In the genomic region with DNA sequence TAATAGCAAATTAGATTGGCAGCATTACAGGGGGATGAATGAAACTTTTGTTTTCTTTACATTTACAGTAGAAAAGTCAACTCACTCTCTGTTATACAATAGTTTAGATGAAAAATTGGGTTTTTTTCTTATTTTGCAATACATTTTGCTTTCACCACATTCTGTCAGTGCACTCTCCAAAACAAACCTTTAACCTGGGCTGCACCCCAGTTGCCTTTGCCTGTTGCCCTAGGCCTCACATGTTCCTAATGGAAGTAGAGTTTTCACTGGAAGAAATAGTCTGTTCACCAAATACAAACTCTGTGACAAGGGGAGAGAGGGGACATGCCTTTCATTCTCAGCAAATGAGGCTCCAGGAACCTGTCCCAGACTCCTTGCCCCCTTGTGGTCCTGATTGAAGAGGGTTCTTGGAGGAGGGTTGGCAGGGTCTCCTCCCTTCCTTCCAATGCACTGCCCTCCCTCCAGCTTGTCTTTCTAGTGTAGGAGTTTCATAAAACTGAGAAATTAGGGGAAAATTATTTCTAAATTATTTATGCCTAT, we compare ENCODE assay signal across 19 mouse cellular contexts.
DNase-seq lines count a peak whose midpoint lies in the region; ATAC-seq and TF ChIP-seq lines count a peak whose summit lies in the region.
"Had no signal": no experiment of that assay in that cellular context is flagged by ENCODE, and none has a peak within 500 bp of the region (broad histone marks: within the 10 kb centered on the region; RNA-seq: fewer than 3 reads in every experiment).

No protein-coding gene starts in this region.

- H3K9ac ChIP-seq in hindbrain, embryonic 13.5 days = no peak overlapping the region
- no peak overlapping the region for H3K9ac ChIP-seq in hindbrain, embryonic 12.5 days
- no peak overlapping the region for H3K9ac ChIP-seq in lung, postnatal 0 days (replicated peaks; ENCODE audit: low read depth)
- H3K9ac ChIP-seq: embryonic facial prominence, embryonic 15.5 days; hindbrain, embryonic 14.5 days; intestine, embryonic 15.5 days had no signal

- no peaks in the 10 kb centered on the region for H3K4me1 ChIP-seq in hindbrain, embryonic 13.5 days (replicated peaks)
- H3K4me1 ChIP-seq in hindbrain, embryonic 12.5 days = no peaks in the 10 kb centered on the region
- H3K4me1 ChIP-seq in lung, postnatal 0 days (ENCODE audit: insufficient read depth, low read depth, low read length) = no peaks in the 10 kb centered on the region
- H3K4me1 ChIP-seq: embryonic facial prominence, embryonic 15.5 days; forebrain, embryonic 10.5 days; intestine, embryonic 15.5 days had no signal

- 0 out of 2 replicates have a peak overlapping the region, but pooled peaks have one; percentile 18 for H3K27ac ChIP-seq in hindbrain, embryonic 13.5 days
- no peak overlapping the region for H3K27ac ChIP-seq in hindbrain, embryonic 12.5 days
- no peak overlapping the region for H3K27ac ChIP-seq in lung, postnatal 0 days (ENCODE audit: low read length)
- H3K27ac ChIP-seq: embryonic facial prominence, embryonic 15.5 days; forebrain, embryonic 10.5 days; hindbrain, embryonic 14.5 days; intestine, embryonic 15.5 days had no signal

- no peak overlapping the region for H3K4me2 ChIP-seq in hindbrain, embryonic 13.5 days
- no peak overlapping the region for H3K4me2 ChIP-seq in hindbrain, embryonic 12.5 days (replicated peaks)
- H3K4me2 ChIP-seq in lung, postnatal 0 days (replicated peaks; ENCODE audit: low read depth, low read length) = no peak overlapping the region
- H3K4me2 ChIP-seq: embryonic facial prominence, embryonic 15.5 days; hindbrain, embryonic 14.5 days; intestine, embryonic 15.5 days had no signal

- no peak overlapping the region for H3K4me3 ChIP-seq in hindbrain, embryonic 13.5 days
- H3K4me3 ChIP-seq in hindbrain, embryonic 12.5 days = no peak overlapping the region
- no peak overlapping the region for H3K4me3 ChIP-seq in lung, postnatal 0 days (ENCODE audit: low read depth, low read length)
- H3K4me3 ChIP-seq: embryonic facial prominence, embryonic 15.5 days; erythroblast, embryonic 14.5 days; forebrain, embryonic 10.5 days; intestine, embryonic 15.5 days had no signal

- no peak for TF ChIP-seq POLR2A in brain, embryonic 14.5 days (IDR thresholded peaks at IDR 0.05; ENCODE audit: borderline replicate concordance, extremely low read depth, insufficient read depth, insufficient read length, poor library complexity, severe bottlenecking)

- H3K9me3 ChIP-seq in hindbrain, embryonic 13.5 days = no peaks in the 10 kb centered on the region
- H3K9me3 ChIP-seq in hindbrain, embryonic 12.5 days (replicated peaks) = no peaks in the 10 kb centered on the region
- no peaks in the 10 kb centered on the region for H3K9me3 ChIP-seq in lung, postnatal 0 days (ENCODE audit: low read length)
- H3K9me3 ChIP-seq: embryonic facial prominence, embryonic 15.5 days; forebrain, embryonic 10.5 days; intestine, embryonic 15.5 days had no signal

- no peak for DNase-seq in lung, postnatal 0 days (ENCODE audit: low spot score)
- no peak for DNase-seq in lung, adult 18-20 months
- peak; percentile 66 for DNase-seq in brain, embryonic 14.5 days (ENCODE audit: low read depth)
- no peak for DNase-seq in thymus, postnatal 14 days
- DNase-seq: adrenal gland, postnatal 10 days; cerebellum, adult 18-20 months; cerebellum, adult 9-11 months; cerebellum, postnatal 36 days; gastrocnemius, postnatal 10 days; heart, postnatal 10 days; heart, postnatal 4 days had no signal

- no peak for ATAC-seq in hindbrain, embryonic 13.5 days (ENCODE audit: low FRiP score)
- ATAC-seq in hindbrain, embryonic 12.5 days (ENCODE audit: low FRiP score) = no peak
- no peak for ATAC-seq in lung, postnatal 0 days
- ATAC-seq: forebrain, embryonic 16.5 days; intestine, embryonic 15.5 days had no signal

- no peak for TF ChIP-seq EP300 in lung, postnatal 0 days (IDR thresholded peaks at IDR 0.05)

- H3K27me3 ChIP-seq in hindbrain, embryonic 13.5 days = no peaks in the 10 kb centered on the region
- no peaks in the 10 kb centered on the region for H3K27me3 ChIP-seq in hindbrain, embryonic 12.5 days
- H3K27me3 ChIP-seq in lung, postnatal 0 days (replicated peaks; ENCODE audit: insufficient read depth, low read length) = no peaks in the 10 kb centered on the region
- H3K27me3 ChIP-seq: embryonic facial prominence, embryonic 15.5 days; intestine, embryonic 15.5 days had no signal

- TF ChIP-seq CTCF in lung, postnatal 0 days (IDR thresholded peaks at IDR 0.05) = 0 out of 2 replicates have a peak, but pooled peaks have one; percentile 3
- no peak for TF ChIP-seq CTCF in brain, embryonic 14.5 days (IDR thresholded peaks at IDR 0.05; ENCODE audit: borderline replicate concordance, extremely low read depth, insufficient read depth, insufficient read length)

- H3K36me3 ChIP-seq in hindbrain, embryonic 13.5 days = no peaks in the 10 kb centered on the region
- H3K36me3 ChIP-seq in hindbrain, embryonic 12.5 days = no peaks in the 10 kb centered on the region
- H3K36me3 ChIP-seq in lung, postnatal 0 days (ENCODE audit: insufficient read depth, low read length) = no peaks in the 10 kb centered on the region
- H3K36me3 ChIP-seq: embryonic facial prominence, embryonic 15.5 days; forebrain, embryonic 10.5 days; intestine, embryonic 15.5 days had no signal
